Mouse (Mus musculus): ENCODE data around the gene Lrrtm4. TPM values are rescaled to one million over a fixed set of nuclear protein-coding genes. Genes with fewer than 3 reads are reported as not detected.

Gene Lrrtm4
- total and polyA plus RNA-seq, 3 experiments, result not detected

GRCm38 (mm10) chr6:80619508-80619907, 600.8 kb downstream of the Lrrtm4 start:
- H3K27me3 ChIP-seq (ENCODE audit: control insufficient read depth in 1 of 2, insufficient read depth in 2 of 2, low read length in 2 of 2), result no peaks in the 10 kb centered on the region
- H3K4me3 ChIP-seq (ENCODE audit: control insufficient read depth in 1 of 2, insufficient read depth in 1 of 2, low read depth in 2 of 2, low read length in 2 of 2), result no peak overlapping the region
- DNase-seq (ENCODE audit: low read depth, low spot score), result no peak
- H3K9ac ChIP-seq (ENCODE audit: control insufficient read depth, low read depth, low read length, poor library complexity, severe bottlenecking), result no peak overlapping the region
- no peaks in the 10 kb centered on the region for H3K4me1 ChIP-seq (ENCODE audit: control insufficient read depth in 1 of 2, insufficient read depth in 2 of 2, low read length in 2 of 2)
- TF ChIP-seq USF1 (IDR thresholded peaks at IDR 0.05; ENCODE audit: low read depth, low read length) (no peak), ETS1 (IDR thresholded peaks at IDR 0.05; ENCODE audit: low read depth, low read length) (no peak), TBP (IDR thresholded peaks at IDR 0.05; ENCODE audit: low read depth, low read length) (no peak)
- no peaks in the 10 kb centered on the region for H3K36me3 ChIP-seq (ENCODE audit: control insufficient read depth in 1 of 2, insufficient read depth in 2 of 2, low read length in 2 of 2)
- no peaks in the 10 kb centered on the region for H3K79me2 ChIP-seq (ENCODE audit: control insufficient read depth, insufficient read depth, low read length, poor library complexity)
- H3K9me3 ChIP-seq (replicated peaks; ENCODE audit: insufficient read depth, low read length), result no peaks in the 10 kb centered on the region
- H3K27ac ChIP-seq (ENCODE audit: control insufficient read depth, low read depth, low read length), result no peak overlapping the region

- TF ChIP-seq USF1 (IDR thresholded peaks at IDR 0.05; ENCODE audit: low read depth, low read length), result no peak
- no peak for TF ChIP-seq ELF1 (IDR thresholded peaks at IDR 0.05; ENCODE audit: low read depth, low read length)
- no peak for TF ChIP-seq UBTF (IDR thresholded peaks at IDR 0.05; ENCODE audit: borderline replicate concordance, insufficient read depth, low read depth, low read length)
- TF ChIP-seq ETS1 (IDR thresholded peaks at IDR 0.05; ENCODE audit: low read depth, low read length), result no peak
- TF ChIP-seq GATA1 (IDR thresholded peaks at IDR 0.05; ENCODE audit: low read depth, low read length), result no peak
- no peak for TF ChIP-seq RCOR1 (IDR thresholded peaks at IDR 0.05; ENCODE audit: low read depth, low read length)
- TF ChIP-seq SMC3 (IDR thresholded peaks at IDR 0.05; ENCODE audit: low read depth, low read length), result no peak
- no peak for TF ChIP-seq USF2 (IDR thresholded peaks at IDR 0.05; ENCODE audit: borderline replicate concordance in 1 of 2, insufficient read depth in 1 of 2, low read depth in 1 of 2, low read length in 2 of 2)
- TF ChIP-seq BHLHE40 (IDR thresholded peaks at IDR 0.05; ENCODE audit: borderline replicate concordance, low read depth, low read length), result no peak
- TF ChIP-seq MAFK (IDR thresholded peaks at IDR 0.05; ENCODE audit: borderline replicate concordance, low read depth, low read length), result no peak
- TF ChIP-seq POLR2AphosphoS5 (IDR thresholded peaks at IDR 0.05; ENCODE audit: borderline replicate concordance, low read depth, low read length), result no peak
- no peak for TF ChIP-seq NRF1 (IDR thresholded peaks at IDR 0.05; ENCODE audit: insufficient read depth, low read depth, low read length, poor library complexity, severe bottlenecking)
- no peak for TF ChIP-seq CHD2 (IDR thresholded peaks at IDR 0.05; ENCODE audit: low read length)
- no peaks in the 10 kb centered on the region for H3K36me3 ChIP-seq (ENCODE audit: control insufficient read depth in 1 of 2, insufficient read depth in 2 of 2, low read length in 2 of 2)
- DNase-seq (ENCODE audit: low read depth, low spot score), result no peak
- no peak overlapping the region for H3K27ac ChIP-seq (ENCODE audit: control insufficient read depth, low read depth, low read length)
- H3K9ac ChIP-seq (ENCODE audit: control insufficient read depth, low read depth, low read length, poor library complexity, severe bottlenecking), result no peak overlapping the region
- H3K79me2 ChIP-seq (ENCODE audit: control insufficient read depth, insufficient read depth, low read length, poor library complexity), result no peaks in the 10 kb centered on the region
- no peak overlapping the region for H3K4me3 ChIP-seq (ENCODE audit: control insufficient read depth in 1 of 2, insufficient read depth in 1 of 2, low read depth in 2 of 2, low read length in 2 of 2)
- H3K9me3 ChIP-seq (replicated peaks; ENCODE audit: insufficient read depth, low read length), result no peaks in the 10 kb centered on the region
- no peaks in the 10 kb centered on the region for H3K27me3 ChIP-seq (ENCODE audit: control insufficient read depth in 1 of 2, insufficient read depth in 2 of 2, low read length in 2 of 2)
- no peaks in the 10 kb centered on the region for H3K4me1 ChIP-seq (ENCODE audit: control insufficient read depth in 1 of 2, insufficient read depth in 2 of 2, low read length in 2 of 2)
These were observed 604.1 kb downstream of the Lrrtm4 start for GRCm38 (mm10) chr6:80622676-80623334.

Data from MEL (cell line).